Mouse (Mus musculus) cortical plate, adult 2 months (tissue): ENCODE data around the gene Car5b. TPM values are rescaled to one million over a fixed set of nuclear protein-coding genes. Genes with fewer than 3 reads are reported as not detected.

Source experiments
- H3K27ac ChIP-seq: fragments of 200-500 bp; 2 replicates; pipeline ENCODE4 v1.5.1; 2012; ENCODE audit warnings: low read length, control low read depth, inconsistent platforms; ENCODE audit not compliant: insufficient read depth
- H3K4me1 ChIP-seq: fragments of 200-500 bp; 2 replicates; pipeline ENCODE4 v1.6.1; 2011; ENCODE audit warnings: low read length; ENCODE audit not compliant: control insufficient read depth, insufficient read depth
- H3K4me3 ChIP-seq: fragments of 200-500 bp; 2 replicates; pipeline ENCODE4 v1.5.1; 2011; ENCODE audit warnings: mild to moderate bottlenecking, low read length, control low read depth; ENCODE audit not compliant: insufficient read depth
- CTCF ChIP-seq: fragments of 200-500 bp; IDR thresholded peaks from 2 replicates; pipeline ENCODE4 v1.5.1; 2011; ENCODE audit warnings: mild to moderate bottlenecking, control low read depth, low read length; ENCODE audit not compliant: insufficient read depth; ENCODE audit errors: extremely low read depth
- POLR2A ChIP-seq: fragments of 200-500 bp; IDR thresholded peaks from 2 replicates; pipeline ENCODE4 v1.6.1; 2011; ENCODE audit warnings: mild to moderate bottlenecking, low read length, control low read depth; ENCODE audit not compliant: insufficient read depth; ENCODE audit errors: extremely low read depth
- polyA plus RNA-seq: library from polyadenylated mRNA; depleted of rRNA; stranded (reverse); fragments of >200 nt; gene quantifications from 2 replicates; pipeline ENCODE4 v1.2.3, GENCODE M21; 2012

The Car5b gene
- polyA plus RNA-seq, 1 experiment, result 3.7 TPM

- Histone ChIP-seq H3K27ac (no peak overlapping the region), H3K4me1 (no peaks in the 10 kb centered on the region), H3K4me3 (no peak overlapping the region)
- TF ChIP-seq CTCF (no peak), POLR2A (no peak)
Measured at GRCm38 (mm10) chrX:164035931-164036330, 8.1 kb upstream of the Car5b start.

GRCm38 (mm10) chrX:164035401-164035800 lies 7.6 kb upstream of the Car5b start:
- H3K4me3 ChIP-seq, result no peak overlapping the region
- no peak for TF ChIP-seq CTCF
- TF ChIP-seq POLR2A, result no peak

DNA sequence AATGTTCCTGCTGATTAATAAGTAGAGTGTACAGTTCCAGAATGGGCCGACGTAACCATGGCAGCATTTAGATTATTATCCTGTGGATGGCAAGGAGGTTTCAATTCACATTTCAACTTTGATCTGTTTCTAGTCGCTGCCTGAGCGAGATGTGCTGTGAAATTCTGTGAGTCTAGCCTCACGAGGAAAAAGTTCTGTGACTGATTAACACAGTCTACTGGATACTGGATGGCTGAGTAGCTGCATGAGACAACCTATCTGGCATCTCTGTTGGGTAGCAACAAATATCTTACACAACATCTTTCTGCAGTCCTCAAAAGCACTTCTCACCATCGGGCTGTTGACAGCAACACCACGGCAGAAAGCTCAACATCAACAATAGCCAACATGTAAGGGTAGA lies 4.7 kb upstream of the Car5b start:
- Histone ChIP-seq H3K4me3 (no peak overlapping the region), H3K4me1 (no peaks in the 10 kb centered on the region), H3K27ac (no peak overlapping the region)
- TF ChIP-seq POLR2A (no peak), CTCF (no peak)

More at GRCm38 (mm10) chrX:164035401-164035800, 7.6 kb upstream of the Car5b start:
- H3K4me1 ChIP-seq, result no peaks in the 10 kb centered on the region
- H3K27ac ChIP-seq, result no peak overlapping the region

DNA sequence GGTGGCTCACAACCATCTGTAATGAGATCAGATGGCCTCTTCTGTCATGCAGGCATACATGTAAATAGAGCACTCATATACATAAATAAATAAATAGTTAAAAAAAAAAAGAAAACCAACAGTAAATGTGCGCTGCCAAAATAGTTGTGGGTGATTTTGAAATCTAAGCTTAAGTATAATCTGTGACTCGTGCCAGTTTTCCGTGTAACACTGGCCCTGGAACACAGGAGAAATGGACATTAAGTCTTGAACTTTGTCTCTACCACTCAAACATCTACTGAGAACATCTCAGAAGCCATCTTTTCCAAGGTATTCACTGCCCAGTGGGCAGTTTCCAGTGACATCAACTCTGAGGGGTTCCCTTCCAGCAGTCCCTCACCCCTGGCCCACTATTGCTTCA lies 12.2 kb downstream of the Car5b start:
- no peak overlapping the region for H3K4me3 ChIP-seq
- no peaks in the 10 kb centered on the region for H3K4me1 ChIP-seq
- H3K27ac ChIP-seq, result no peak overlapping the region
- TF ChIP-seq CTCF, result no peak
- no peak for TF ChIP-seq POLR2A

GRCm38 (mm10) chrX:164014956-164015355 lies 12.8 kb downstream of the Car5b start:
- H3K27ac ChIP-seq, result no peak overlapping the region
- no peak overlapping the region for H3K4me3 ChIP-seq
- TF ChIP-seq CTCF (no peak), POLR2A (no peak)
- H3K4me1 ChIP-seq, result no peaks in the 10 kb centered on the region

- no peak overlapping the region for H3K4me3 ChIP-seq
- TF ChIP-seq CTCF, result no peak
- TF ChIP-seq POLR2A, result no peak
- H3K27ac ChIP-seq, result no peak overlapping the region
- H3K4me1 ChIP-seq, result no peaks in the 10 kb centered on the region
Measured at GRCm38 (mm10) chrX:164013318-164013717, 14.5 kb downstream of the Car5b start.

GRCm38 (mm10) chrX:164004809-164005208 lies 23.0 kb downstream of the Car5b start:
- no peak overlapping the region for H3K27ac ChIP-seq
- no peaks in the 10 kb centered on the region for H3K4me1 ChIP-seq
- no peak overlapping the region for H3K4me3 ChIP-seq
- TF ChIP-seq POLR2A (no peak), CTCF (peak; percentile 29; the same call in 1 of the 2 replicates)

- no peak overlapping the region for H3K4me3 ChIP-seq
- no peaks in the 10 kb centered on the region for H3K4me1 ChIP-seq
- TF ChIP-seq CTCF (no peak), POLR2A (no peak)
- no peak overlapping the region for H3K27ac ChIP-seq
Measured at GRCm38 (mm10) chrX:163999848-164000247, 27.9 kb downstream of the Car5b start.

DNA sequence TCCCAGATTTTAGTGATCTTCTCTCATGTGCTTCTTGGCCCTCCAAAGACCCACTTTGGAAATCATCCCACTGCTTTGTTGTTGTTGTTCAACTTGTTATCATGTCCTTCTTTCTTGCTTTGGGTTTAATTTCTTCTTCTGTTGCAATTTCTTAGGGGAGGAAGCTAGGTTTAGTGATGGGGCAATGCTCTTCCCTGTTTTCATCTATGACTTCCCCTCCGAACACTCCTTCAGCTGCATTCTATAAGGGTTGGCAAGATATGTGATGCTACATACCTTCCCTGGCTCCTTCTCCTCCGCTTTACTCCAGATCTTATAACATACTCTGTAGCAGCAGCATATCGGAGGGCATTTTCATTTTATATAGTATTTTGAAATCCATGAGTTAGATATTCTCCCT lies 31.0 kb downstream of the Car5b start:
- TF ChIP-seq CTCF (no peak), POLR2A (no peak)
- Histone ChIP-seq H3K4me1 (no peaks in the 10 kb centered on the region), H3K27ac (no peak overlapping the region), H3K4me3 (no peak overlapping the region)

DNA sequence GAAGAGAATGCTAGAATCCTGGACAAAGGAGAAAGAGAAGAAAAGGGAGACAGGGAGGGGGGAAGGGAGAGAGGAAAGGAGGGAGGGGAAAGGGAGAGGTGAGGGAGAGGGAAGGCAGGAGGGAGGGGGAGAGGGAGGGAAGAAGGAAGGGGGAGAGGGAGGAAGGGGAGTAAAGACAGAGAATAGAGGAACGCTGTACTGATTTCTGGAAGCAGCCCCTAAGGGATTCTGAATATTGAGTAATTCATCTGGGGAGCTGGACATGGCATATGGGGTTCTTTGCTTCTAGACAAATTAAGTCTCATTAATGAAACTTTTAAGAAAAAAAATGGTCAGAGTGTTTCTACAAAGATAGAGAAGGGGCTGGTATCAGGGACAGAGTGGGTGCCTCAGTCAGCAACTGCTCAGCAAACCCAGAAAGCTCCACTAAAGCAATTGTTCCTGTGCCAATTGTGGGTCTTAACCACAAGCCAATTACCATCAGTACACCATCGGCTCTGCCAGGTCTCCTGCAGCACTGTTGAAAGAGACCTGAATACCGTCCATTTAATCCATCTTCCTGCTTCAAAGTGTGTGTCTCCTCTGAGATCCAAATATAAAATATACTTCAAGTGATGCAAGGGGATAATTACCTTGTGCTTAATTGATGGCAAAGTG lies 40.0 kb downstream of the Car5b start:
- TF ChIP-seq CTCF (no peak), POLR2A (no peak)
- H3K4me3 ChIP-seq, result no peak overlapping the region
- H3K27ac ChIP-seq, result no peak overlapping the region
- no peaks in the 10 kb centered on the region for H3K4me1 ChIP-seq

GRCm38 (mm10) chrX:163982129-163982528 lies 45.7 kb downstream of the Car5b start:
- Histone ChIP-seq H3K4me3 (no peak overlapping the region), H3K27ac (no peak overlapping the region), H3K4me1 (no peaks in the 10 kb centered on the region)
- TF ChIP-seq POLR2A (no peak), CTCF (no peak)
